Mouse (Mus musculus): Measurements from ENCODE around the gene Cdk14. TPM values are rescaled to one million over a fixed set of nuclear protein-coding genes. Genes with fewer than 3 reads are reported as not detected.

Gene Cdk14
- polyA plus RNA-seq, 2 experiments: 14.5 to 27.6 TPM

- DNase-seq (ENCODE audit: low spot score) (no peak), ATAC-seq (ENCODE audit: low FRiP score, low read depth) (no peak)
- WGBS: 69% methylated on average over 17 of the region's 17 CpGs
- Histone ChIP-seq H3K9me3 (ENCODE audit: control insufficient read depth, low read length) (no peaks in the 10 kb centered on the region), H3K4me1 (ENCODE audit: control insufficient read depth, insufficient read depth, low read length) (peaks cover 14% of the 10 kb centered on the region), H3K9ac (ENCODE audit: low read depth, low read length, severe bottlenecking) (no peak overlapping the region), H3K27me3 (ENCODE audit: control insufficient read depth, insufficient read depth, low read length) (no peaks in the 10 kb centered on the region), H3K27ac (replicated peaks; ENCODE audit: low read depth, low read length) (no peak overlapping the region), H3K36me3 (ENCODE audit: control insufficient read depth, insufficient read depth, low read length) (no peaks in the 10 kb centered on the region), H3K4me2 (replicated peaks; ENCODE audit: low read depth, low read length, severe bottlenecking) (no peak overlapping the region), H3K4me3 (replicated peaks; ENCODE audit: low read length) (no peak overlapping the region)
- no peak for TF ChIP-seq POLR2A (IDR thresholded peaks at IDR 0.05; ENCODE audit: borderline replicate concordance, extremely low read depth, insufficient read depth, insufficient read length)
Measured at GRCm38 (mm10) chr5:4891862-4892704, 528.0 kb downstream of the Cdk14 start.

GRCm38 (mm10) chr5:4887069-4887468 is 533.0 kb downstream of the Cdk14 start:
- no peak overlapping the region for H3K4me2 ChIP-seq (replicated peaks; ENCODE audit: low read depth, low read length, severe bottlenecking)
- TF ChIP-seq POLR2A (IDR thresholded peaks at IDR 0.05; ENCODE audit: borderline replicate concordance, extremely low read depth, insufficient read depth, insufficient read length): no peak
- H3K9ac ChIP-seq (ENCODE audit: low read depth, low read length, severe bottlenecking): no peak overlapping the region
- H3K27ac ChIP-seq (replicated peaks; ENCODE audit: low read depth, low read length): no peak overlapping the region
- no peaks in the 10 kb centered on the region for H3K9me3 ChIP-seq (ENCODE audit: control insufficient read depth, low read length)
- H3K27me3 ChIP-seq (ENCODE audit: control insufficient read depth, insufficient read depth, low read length): no peaks in the 10 kb centered on the region
- WGBS: 79% methylated on average over 4 of the region's 4 CpGs
- H3K4me3 ChIP-seq (replicated peaks; ENCODE audit: low read length): no peak overlapping the region
- DNase-seq (ENCODE audit: low spot score): no peak
- H3K36me3 ChIP-seq (ENCODE audit: control insufficient read depth, insufficient read depth, low read length): no peaks in the 10 kb centered on the region
- no peak for ATAC-seq (ENCODE audit: low FRiP score, low read depth)
- H3K4me1 ChIP-seq (ENCODE audit: control insufficient read depth, insufficient read depth, low read length): no peaks in the 10 kb centered on the region

GRCm38 (mm10) chr5:4882841-4883240 is 537.3 kb downstream of the Cdk14 start:
- WGBS: 92% methylated on average over 1 of the region's 1 CpGs
- TF ChIP-seq POLR2A (IDR thresholded peaks at IDR 0.05; ENCODE audit: borderline replicate concordance, extremely low read depth, insufficient read depth, insufficient read length): no peak
- no peak overlapping the region for H3K27ac ChIP-seq (replicated peaks; ENCODE audit: low read depth, low read length)

DNA sequence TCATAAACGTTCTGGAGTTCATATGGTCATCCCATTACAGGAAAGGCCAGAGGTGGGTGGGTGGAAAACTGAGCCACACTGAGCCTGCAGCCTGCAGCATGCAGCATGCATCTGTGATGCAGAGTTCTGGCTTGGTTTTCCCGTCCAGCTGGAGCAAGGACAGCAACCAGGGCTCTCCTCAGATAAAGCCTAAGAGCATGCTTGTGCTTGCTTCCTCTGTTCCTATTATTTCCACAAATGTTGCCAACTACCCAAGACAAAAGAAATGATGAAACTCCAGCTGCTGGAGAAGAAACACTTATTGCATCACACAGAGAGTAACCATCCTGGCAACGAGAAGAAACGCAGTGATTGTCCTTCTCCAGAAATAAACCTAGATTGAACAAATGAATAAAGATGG is 539.8 kb downstream of the Cdk14 start:
- ATAC-seq (ENCODE audit: low FRiP score, low read depth) (no peak), DNase-seq (ENCODE audit: low spot score) (no peak)
- Histone ChIP-seq H3K36me3 (ENCODE audit: control insufficient read depth, insufficient read depth, low read length) (no peaks in the 10 kb centered on the region), H3K27me3 (ENCODE audit: control insufficient read depth, insufficient read depth, low read length) (no peaks in the 10 kb centered on the region), H3K9me3 (ENCODE audit: control insufficient read depth, low read length) (no peaks in the 10 kb centered on the region), H3K27ac (replicated peaks; ENCODE audit: low read depth, low read length) (no peak overlapping the region), H3K4me2 (replicated peaks; ENCODE audit: low read depth, low read length, severe bottlenecking) (no peak overlapping the region), H3K4me1 (ENCODE audit: control insufficient read depth, insufficient read depth, low read length) (no peaks in the 10 kb centered on the region), H3K9ac (ENCODE audit: low read depth, low read length, severe bottlenecking) (no peak overlapping the region), H3K4me3 (replicated peaks; ENCODE audit: low read length) (no peak overlapping the region)
- TF ChIP-seq POLR2A (IDR thresholded peaks at IDR 0.05; ENCODE audit: borderline replicate concordance, extremely low read depth, insufficient read depth, insufficient read length): no peak
- WGBS: 55% methylated on average over 4 of the region's 4 CpGs

More at GRCm38 (mm10) chr5:4882841-4883240, 537.3 kb downstream of the Cdk14 start:
- H3K4me2 ChIP-seq (replicated peaks; ENCODE audit: low read depth, low read length, severe bottlenecking): no peak overlapping the region
- H3K9me3 ChIP-seq (ENCODE audit: control insufficient read depth, low read length): no peaks in the 10 kb centered on the region
- H3K4me3 ChIP-seq (replicated peaks; ENCODE audit: low read length): no peak overlapping the region
- no peak for ATAC-seq (ENCODE audit: low FRiP score, low read depth)
- no peak for DNase-seq (ENCODE audit: low spot score)
- no peaks in the 10 kb centered on the region for H3K4me1 ChIP-seq (ENCODE audit: control insufficient read depth, insufficient read depth, low read length)
- H3K9ac ChIP-seq (ENCODE audit: low read depth, low read length, severe bottlenecking): no peak overlapping the region
- H3K27me3 ChIP-seq (ENCODE audit: control insufficient read depth, insufficient read depth, low read length): no peaks in the 10 kb centered on the region
- H3K36me3 ChIP-seq (ENCODE audit: control insufficient read depth, insufficient read depth, low read length): no peaks in the 10 kb centered on the region

DNA sequence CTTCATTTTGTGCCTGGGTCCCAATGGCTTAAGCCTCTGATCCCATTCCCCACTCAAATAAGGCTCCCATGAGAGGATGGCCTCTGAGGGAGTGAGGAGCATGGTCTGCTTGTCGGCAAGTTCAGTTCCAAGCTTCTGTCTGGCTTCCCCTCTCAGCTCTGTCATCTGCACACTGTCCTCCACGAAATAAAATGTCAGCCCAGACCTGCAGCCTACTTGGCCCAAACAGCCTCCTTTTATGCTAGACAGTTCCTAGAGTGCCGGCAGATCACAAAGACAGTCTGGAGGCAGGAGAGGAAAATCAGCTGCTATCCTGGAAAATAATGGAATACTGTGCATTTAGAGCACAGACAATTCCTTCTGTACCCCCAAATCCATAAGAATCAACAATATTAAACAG is 541.2 kb downstream of the Cdk14 start:
- H3K9me3 ChIP-seq (ENCODE audit: control insufficient read depth, low read length): no peaks in the 10 kb centered on the region
- no peak overlapping the region for H3K4me3 ChIP-seq (replicated peaks; ENCODE audit: low read length)
- H3K27me3 ChIP-seq (ENCODE audit: control insufficient read depth, insufficient read depth, low read length): no peaks in the 10 kb centered on the region
- H3K4me1 ChIP-seq (ENCODE audit: control insufficient read depth, insufficient read depth, low read length): no peaks in the 10 kb centered on the region
- H3K36me3 ChIP-seq (ENCODE audit: control insufficient read depth, insufficient read depth, low read length): no peaks in the 10 kb centered on the region
- H3K27ac ChIP-seq (replicated peaks; ENCODE audit: low read depth, low read length): no peak overlapping the region
- WGBS: 57% methylated on average over 3 of the region's 3 CpGs
- TF ChIP-seq POLR2A (IDR thresholded peaks at IDR 0.05; ENCODE audit: borderline replicate concordance, extremely low read depth, insufficient read depth, insufficient read length): no peak
- no peak overlapping the region for H3K4me2 ChIP-seq (replicated peaks; ENCODE audit: low read depth, low read length, severe bottlenecking)
- ATAC-seq (ENCODE audit: low FRiP score, low read depth) (no peak), DNase-seq (ENCODE audit: low spot score) (no peak)
- H3K9ac ChIP-seq (ENCODE audit: low read depth, low read length, severe bottlenecking): no peak overlapping the region

Measured in limb, embryonic 14.5 days (tissue).